Mouse (Mus musculus): ENCODE results near the gene Mtfp1. TPM values are rescaled to one million over a fixed set of nuclear protein-coding genes. Genes with fewer than 3 reads are reported as not detected.
"Not testable (repeated sequence)": the region's sequence is repeated elsewhere in the genome, so short reads cannot be mapped to it uniquely, and the experiment has no call there.

The Mtfp1 gene
- polyA plus RNA-seq, 1 experiment: 8.3 TPM

GRCm38 (mm10) chr11:4117372-4118071 is 22.3 kb upstream of the Mtfp1 start:
- H3K9me3 ChIP-seq (replicated peaks; ENCODE audit: control insufficient read depth, insufficient read depth, low read length, poor library complexity, severe bottlenecking): no peaks in the 10 kb centered on the region
- TF ChIP-seq EP300 (IDR thresholded peaks at IDR 0.05; ENCODE audit: insufficient read depth, low read depth, low read length): no peak
- TF ChIP-seq POLR2A (IDR thresholded peaks at IDR 0.05; ENCODE audit: insufficient read depth, low read length): no peak
- no peak for TF ChIP-seq CTCF (IDR thresholded peaks at IDR 0.05; ENCODE audit: low read depth, low read length)
- no peaks in the 10 kb centered on the region for H3K4me1 ChIP-seq (ENCODE audit: control insufficient read depth, insufficient read depth, low read length)
- no peak overlapping the region for H3K4me3 ChIP-seq (ENCODE audit: low read depth, low read length)
- no peak overlapping the region for H3K9ac ChIP-seq (ENCODE audit: low read depth, poor library complexity, severe bottlenecking)
- H3K27me3 ChIP-seq (ENCODE audit: control insufficient read depth, insufficient read depth, low read length, poor library complexity, severe bottlenecking): no peaks in the 10 kb centered on the region
- H3K27ac ChIP-seq (ENCODE audit: insufficient read depth, low read length): no peak overlapping the region
- no peaks in the 10 kb centered on the region for H3K36me3 ChIP-seq (ENCODE audit: control insufficient read depth, insufficient read depth, low read length, poor library complexity, severe bottlenecking)

- H3K9ac ChIP-seq (ENCODE audit: low read depth, poor library complexity, severe bottlenecking): no peak overlapping the region
- H3K4me3 ChIP-seq (ENCODE audit: low read depth, low read length): no peak overlapping the region
- TF ChIP-seq EP300 (IDR thresholded peaks at IDR 0.05; ENCODE audit: insufficient read depth, low read depth, low read length) (no peak), POLR2A (IDR thresholded peaks at IDR 0.05; ENCODE audit: insufficient read depth, low read length) (no peak), CTCF (IDR thresholded peaks at IDR 0.05; ENCODE audit: low read depth, low read length) (no peak)
- H3K4me1 ChIP-seq (ENCODE audit: control insufficient read depth, insufficient read depth, low read length): no peaks in the 10 kb centered on the region
- no peaks in the 10 kb centered on the region for H3K9me3 ChIP-seq (replicated peaks; ENCODE audit: control insufficient read depth, insufficient read depth, low read length, poor library complexity, severe bottlenecking)
- no peaks in the 10 kb centered on the region for H3K27me3 ChIP-seq (ENCODE audit: control insufficient read depth, insufficient read depth, low read length, poor library complexity, severe bottlenecking)
- no peaks in the 10 kb centered on the region for H3K36me3 ChIP-seq (ENCODE audit: control insufficient read depth, insufficient read depth, low read length, poor library complexity, severe bottlenecking)
- H3K27ac ChIP-seq (ENCODE audit: insufficient read depth, low read length): no peak overlapping the region
Observed at GRCm38 (mm10) chr11:4116458-4117141, 21.4 kb upstream of the Mtfp1 start.

- H3K4me1 ChIP-seq (ENCODE audit: control insufficient read depth, insufficient read depth, low read length): no peaks in the 10 kb centered on the region
- H3K27ac ChIP-seq (ENCODE audit: insufficient read depth, low read length): no peak overlapping the region
- TF ChIP-seq POLR2A (IDR thresholded peaks at IDR 0.05; ENCODE audit: insufficient read depth, low read length): no peak
- TF ChIP-seq EP300 (IDR thresholded peaks at IDR 0.05; ENCODE audit: insufficient read depth, low read depth, low read length): no peak
- TF ChIP-seq CTCF (IDR thresholded peaks at IDR 0.05; ENCODE audit: low read depth, low read length): no peak
- no peaks in the 10 kb centered on the region for H3K9me3 ChIP-seq (replicated peaks; ENCODE audit: control insufficient read depth, insufficient read depth, low read length, poor library complexity, severe bottlenecking)
- no peaks in the 10 kb centered on the region for H3K36me3 ChIP-seq (ENCODE audit: control insufficient read depth, insufficient read depth, low read length, poor library complexity, severe bottlenecking)
- H3K9ac ChIP-seq (ENCODE audit: low read depth, poor library complexity, severe bottlenecking): no peak overlapping the region
- no peak overlapping the region for H3K4me3 ChIP-seq (ENCODE audit: low read depth, low read length)
- no peaks in the 10 kb centered on the region for H3K27me3 ChIP-seq (ENCODE audit: control insufficient read depth, insufficient read depth, low read length, poor library complexity, severe bottlenecking)
Observed at GRCm38 (mm10) chr11:4115407-4115806, 20.2 kb upstream of the Mtfp1 start.

- H3K27me3 ChIP-seq (ENCODE audit: control insufficient read depth, insufficient read depth, low read length, poor library complexity, severe bottlenecking); H3K4me1 ChIP-seq (ENCODE audit: control insufficient read depth, insufficient read depth, low read length); H3K9me3 ChIP-seq (replicated peaks; ENCODE audit: control insufficient read depth, insufficient read depth, low read length, poor library complexity, severe bottlenecking); H3K9ac ChIP-seq (ENCODE audit: low read depth, poor library complexity, severe bottlenecking); H3K36me3 ChIP-seq (ENCODE audit: control insufficient read depth, insufficient read depth, low read length, poor library complexity, severe bottlenecking); H3K27ac ChIP-seq (ENCODE audit: insufficient read depth, low read length); H3K4me3 ChIP-seq (ENCODE audit: low read depth, low read length): not testable (repeated sequence)
Observed at GRCm38 (mm10) chr11:4114541-4114940, 19.3 kb upstream of the Mtfp1 start.

- H3K4me1 ChIP-seq (ENCODE audit: control insufficient read depth, insufficient read depth, low read length): no peaks in the 10 kb centered on the region
- no peaks in the 10 kb centered on the region for H3K9me3 ChIP-seq (replicated peaks; ENCODE audit: control insufficient read depth, insufficient read depth, low read length, poor library complexity, severe bottlenecking)
- no peak overlapping the region for H3K27ac ChIP-seq (ENCODE audit: insufficient read depth, low read length)
- no peaks in the 10 kb centered on the region for H3K36me3 ChIP-seq (ENCODE audit: control insufficient read depth, insufficient read depth, low read length, poor library complexity, severe bottlenecking)
- H3K4me3 ChIP-seq (ENCODE audit: low read depth, low read length): no peak overlapping the region
- no peak for TF ChIP-seq EP300 (IDR thresholded peaks at IDR 0.05; ENCODE audit: insufficient read depth, low read depth, low read length)
- no peak for TF ChIP-seq CTCF (IDR thresholded peaks at IDR 0.05; ENCODE audit: low read depth, low read length)
- TF ChIP-seq POLR2A (IDR thresholded peaks at IDR 0.05; ENCODE audit: insufficient read depth, low read length): no peak
- no peak overlapping the region for H3K9ac ChIP-seq (ENCODE audit: low read depth, poor library complexity, severe bottlenecking)
- H3K27me3 ChIP-seq (ENCODE audit: control insufficient read depth, insufficient read depth, low read length, poor library complexity, severe bottlenecking): no peaks in the 10 kb centered on the region
Observed at GRCm38 (mm10) chr11:4113970-4114369, 18.7 kb upstream of the Mtfp1 start.

GRCm38 (mm10) chr11:4113496-4113895 is 18.3 kb upstream of the Mtfp1 start:
- Histone ChIP-seq H3K9ac (ENCODE audit: low read depth, poor library complexity, severe bottlenecking) (no peak overlapping the region), H3K4me1 (ENCODE audit: control insufficient read depth, insufficient read depth, low read length) (no peaks in the 10 kb centered on the region), H3K27me3 (ENCODE audit: control insufficient read depth, insufficient read depth, low read length, poor library complexity, severe bottlenecking) (no peaks in the 10 kb centered on the region), H3K27ac (ENCODE audit: insufficient read depth, low read length) (no peak overlapping the region), H3K36me3 (ENCODE audit: control insufficient read depth, insufficient read depth, low read length, poor library complexity, severe bottlenecking) (no peaks in the 10 kb centered on the region), H3K9me3 (replicated peaks; ENCODE audit: control insufficient read depth, insufficient read depth, low read length, poor library complexity, severe bottlenecking) (no peaks in the 10 kb centered on the region), H3K4me3 (ENCODE audit: low read depth, low read length) (no peak overlapping the region)
- TF ChIP-seq EP300 (IDR thresholded peaks at IDR 0.05; ENCODE audit: insufficient read depth, low read depth, low read length) (no peak), POLR2A (IDR thresholded peaks at IDR 0.05; ENCODE audit: insufficient read depth, low read length) (no peak), CTCF (IDR thresholded peaks at IDR 0.05; ENCODE audit: low read depth, low read length) (no peak)
